Mouse (Mus musculus): ENCODE data around the gene Olfr698.

GRCm38 (mm10) chr7:106716296-106716695 is 38.9 kb downstream of the Olfr698 start, which contains the start of gene Olfr695:
- TF ChIP-seq POLR2A (IDR thresholded peaks at IDR 0.05; ENCODE audit: borderline replicate concordance, extremely low read depth, insufficient read depth, insufficient read length, poor library complexity, severe bottlenecking) (no peak), CTCF (IDR thresholded peaks at IDR 0.05; ENCODE audit: borderline replicate concordance, extremely low read depth, insufficient read depth, insufficient read length) (no peak)

All from brain, embryonic 14.5 days (tissue).